Mouse (Mus musculus) liver, embryonic 15.5 days (tissue): ENCODE measurements around the gene Slc39a3. TPM values are rescaled to one million over a fixed set of nuclear protein-coding genes. Genes with fewer than 3 reads are reported as not detected.
"Not testable (repeated sequence)": the region's sequence is repeated elsewhere in the genome, so short reads cannot be mapped to it uniquely, and the experiment has no call there.

Experiments
- ATAC-seq: fragments of 200-750 bp; cut with Nextera tagmentation; 2 replicates; pipeline ENCODE4 v1.8.0; 2017; ENCODE audit warnings: moderate number of reproducible peaks, mild to moderate bottlenecking, moderate library complexity; ENCODE audit not compliant: insufficient read depth
- H3K27ac ChIP-seq: fragments of 300-500 bp; sonication (generic); replicated peaks from 2 replicates; pipeline ENCODE4 v1.5.1; 2015; ENCODE audit warnings: mild to moderate bottlenecking, inconsistent platforms
- H3K27me3 ChIP-seq: fragments of 300-500 bp; sonication (generic); 2 replicates; pipeline ENCODE4 v1.6.1; 2015; ENCODE audit warnings: mild to moderate bottlenecking, inconsistent platforms
- H3K36me3 ChIP-seq: fragments of 300-500 bp; sonication (generic); replicated peaks from 2 replicates; pipeline ENCODE4 v1.6.1; 2015; ENCODE audit warnings: moderate library complexity, mild to moderate bottlenecking, inconsistent platforms
- H3K4me1 ChIP-seq: fragments of 300-500 bp; sonication (generic); replicated peaks from 2 replicates; pipeline ENCODE4 v1.6.1; 2015; ENCODE audit warnings: inconsistent platforms
- H3K4me2 ChIP-seq: fragments of 300-500 bp; sonication (generic); 2 replicates; pipeline ENCODE4 v1.6.1; 2015; ENCODE audit warnings: moderate library complexity, mild to moderate bottlenecking, inconsistent platforms
- H3K4me3 ChIP-seq: fragments of 300-500 bp; sonication (generic); replicated peaks from 2 replicates; pipeline ENCODE4 v1.5.1; 2015; ENCODE audit warnings: mild to moderate bottlenecking, inconsistent platforms
- H3K9ac ChIP-seq: fragments of 300-500 bp; sonication (generic); 2 replicates; pipeline ENCODE4 v1.6.1; 2015; ENCODE audit warnings: moderate library complexity, mild to moderate bottlenecking, inconsistent platforms
- H3K9me3 ChIP-seq: fragments of 300-500 bp; sonication (generic); replicated peaks from 2 replicates; pipeline ENCODE4 v1.6.1; 2016; ENCODE audit warnings: inconsistent platforms
- WGBS: fragments of 180-500 bp; shearing (Covaris S2); methylation state at CpG from one replicate; pipeline ENCODE4 v1.1.7; 2015; ENCODE audit warnings: mixed read lengths; ENCODE audit not compliant: insufficient replicate concordance; 5-methylcytosine and 5-hydroxymethylcytosine counted together
- polyA plus RNA-seq: library from polyadenylated mRNA; unstranded; fragments of >200 nt; fragmentation: Nextera tagmentation; extraction: Ambion mirVana; gene quantifications from 2 replicates; pipeline ENCODE4 v1.2.1, GENCODE M21; 2015

Gene Slc39a3
- polyA plus RNA-seq, 1 experiment from 2014 or later: 5.6 TPM

GRCm38 (mm10) chr10:80990406-80990805 lies 46.8 kb downstream of the Slc39a3 start:
- Histone ChIP-seq H3K4me3 (no peak overlapping the region), H3K9me3 (no peaks in the 10 kb centered on the region), H3K4me1 (peaks cover 10% of the 10 kb centered on the region), H3K27me3 (peaks cover 41% of the 10 kb centered on the region), H3K27ac (no peak overlapping the region), H3K36me3 (no peaks in the 10 kb centered on the region), H3K4me2 (no peak overlapping the region), H3K9ac (no peak overlapping the region)
- ATAC-seq: no peak
- WGBS: 54% methylated on average over 7 of the region's 7 CpGs

GRCm38 (mm10) chr10:80989854-80990253 lies 47.4 kb downstream of the Slc39a3 start:
- peaks cover 44% of the 10 kb centered on the region for H3K27me3 ChIP-seq
- H3K9me3 ChIP-seq, H3K4me3 ChIP-seq, H3K27ac ChIP-seq, ATAC-seq, H3K36me3 ChIP-seq, H3K4me2 ChIP-seq, H3K9ac ChIP-seq: not testable (repeated sequence)
- H3K4me1 ChIP-seq: peaks cover 11% of the 10 kb centered on the region
- whole genome bisulfite sequencing: 29% methylated on average over 4 of the region's 4 CpGs

GRCm38 (mm10) chr10:80989446-80989845 lies 47.8 kb downstream of the Slc39a3 start:
- no peak overlapping the region for H3K27ac ChIP-seq
- 36% methylated on average over 6 of the region's 6 CpGs for WGBS
- no peak overlapping the region for H3K4me2 ChIP-seq
- ATAC-seq: no peak
- peaks cover 10% of the 10 kb centered on the region for H3K4me1 ChIP-seq
- peaks cover 44% of the 10 kb centered on the region for H3K27me3 ChIP-seq
- no peak overlapping the region for H3K4me3 ChIP-seq
- H3K36me3 ChIP-seq: no peaks in the 10 kb centered on the region
- no peak overlapping the region for H3K9ac ChIP-seq
- no peaks in the 10 kb centered on the region for H3K9me3 ChIP-seq

DNA sequence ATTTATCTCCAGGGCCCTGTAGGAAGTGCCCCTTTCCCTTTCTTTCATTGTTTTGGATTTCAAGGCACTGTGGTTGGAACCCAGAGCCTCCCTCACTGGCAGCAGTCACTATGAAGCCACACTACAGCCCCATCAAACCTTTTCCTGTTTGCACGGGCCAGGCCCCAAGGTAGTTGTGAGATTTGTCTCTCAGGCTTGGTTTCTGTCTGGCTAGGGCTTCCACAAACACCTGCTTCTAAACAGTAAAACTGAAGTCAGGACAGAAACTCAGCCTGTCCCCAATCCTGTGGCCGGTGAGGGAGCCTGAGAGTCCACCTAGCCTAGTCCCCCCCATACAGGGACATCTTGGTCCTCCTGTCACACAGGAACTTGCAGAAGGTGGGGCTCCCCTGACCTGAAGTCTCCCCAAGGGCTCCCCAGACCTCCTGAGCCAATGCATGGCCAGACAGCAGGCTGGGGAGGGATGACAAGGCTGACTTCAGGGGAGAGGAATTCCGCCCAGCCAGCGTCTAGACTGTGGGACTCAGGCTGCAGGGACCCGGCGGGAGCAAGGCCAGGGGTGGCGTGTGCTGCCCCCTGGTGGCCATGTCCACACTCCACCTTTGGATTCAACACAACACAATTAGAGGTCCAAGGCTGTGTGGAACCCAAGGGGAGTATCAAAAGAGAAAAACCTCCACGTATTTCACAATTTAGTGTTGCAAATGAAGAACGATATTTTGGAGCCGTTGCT lies 49.4 kb downstream of the Slc39a3 start:
- Histone ChIP-seq H3K4me1 (peaks cover 10% of the 10 kb centered on the region), H3K9me3 (no peaks in the 10 kb centered on the region), H3K36me3 (no peaks in the 10 kb centered on the region), H3K4me3 (no peak overlapping the region), H3K9ac (no peak overlapping the region), H3K27ac (no peak overlapping the region), H3K4me2 (no peak overlapping the region), H3K27me3 (peaks cover 53% of the 10 kb centered on the region)
- ATAC-seq: peak; percentile 48; the same call in 1 of the 2 replicates
- WGBS: 6% methylated on average over 10 of the region's 10 CpGs

GRCm38 (mm10) chr10:80986754-80987153 lies 50.5 kb downstream of the Slc39a3 start:
- 63% methylated on average over 6 of the region's 6 CpGs for WGBS
- Histone ChIP-seq H3K4me3 (no peak overlapping the region), H3K9me3 (no peaks in the 10 kb centered on the region), H3K4me2 (no peak overlapping the region), H3K4me1 (peaks cover 15% of the 10 kb centered on the region), H3K36me3 (no peaks in the 10 kb centered on the region), H3K27me3 (peaks cover 53% of the 10 kb centered on the region), H3K9ac (no peak overlapping the region), H3K27ac (no peak overlapping the region)
- ATAC-seq: no peak

DNA sequence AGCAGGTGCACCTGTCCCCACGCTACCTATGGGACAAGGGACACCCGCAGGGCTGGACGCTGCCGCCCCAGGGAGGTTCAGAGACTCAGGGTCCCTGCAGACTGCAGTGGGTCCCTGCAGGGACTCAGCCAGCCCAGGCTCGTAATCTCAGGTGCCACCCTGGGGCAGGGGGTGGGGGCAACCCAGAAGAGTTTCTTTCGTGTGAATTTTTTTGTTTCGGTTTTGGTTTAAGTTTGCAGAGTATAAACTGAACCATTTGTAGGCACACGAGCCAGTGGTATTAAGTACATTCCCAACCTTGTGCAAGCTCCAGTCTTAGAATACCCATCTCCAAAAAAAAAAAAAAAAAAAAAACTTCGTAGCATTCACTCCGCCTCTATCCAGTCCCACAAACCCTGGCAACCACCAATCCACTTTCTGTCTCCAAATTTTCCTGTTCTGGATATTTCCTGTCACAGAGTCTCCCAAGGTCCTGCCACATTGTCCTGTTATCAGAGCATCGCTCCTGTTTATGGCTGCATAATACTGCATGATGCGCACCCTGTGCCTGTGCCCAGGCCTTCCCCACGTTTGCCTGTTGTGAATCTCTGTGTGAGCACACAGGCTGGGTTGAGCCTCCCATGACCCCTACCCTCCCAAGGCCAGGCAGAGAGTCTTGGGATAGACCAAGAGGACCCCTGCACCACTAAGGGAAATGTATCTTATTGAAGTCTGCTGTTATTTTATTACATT lies 51.1 kb downstream of the Slc39a3 start:
- Histone ChIP-seq H3K4me3 (peak overlapping the region; percentile 36), H3K4me1 (peaks cover 15% of the 10 kb centered on the region), H3K36me3 (no peaks in the 10 kb centered on the region), H3K27ac (no peak overlapping the region), H3K9me3 (no peaks in the 10 kb centered on the region), H3K9ac (0 out of 2 replicates have a peak overlapping the region, but pooled peaks have one; percentile 15), H3K4me2 (peak overlapping the region; percentile 63), H3K27me3 (peaks cover 57% of the 10 kb centered on the region)
- WGBS: 29% methylated on average over 13 of the region's 13 CpGs
- ATAC-seq: no peak

DNA sequence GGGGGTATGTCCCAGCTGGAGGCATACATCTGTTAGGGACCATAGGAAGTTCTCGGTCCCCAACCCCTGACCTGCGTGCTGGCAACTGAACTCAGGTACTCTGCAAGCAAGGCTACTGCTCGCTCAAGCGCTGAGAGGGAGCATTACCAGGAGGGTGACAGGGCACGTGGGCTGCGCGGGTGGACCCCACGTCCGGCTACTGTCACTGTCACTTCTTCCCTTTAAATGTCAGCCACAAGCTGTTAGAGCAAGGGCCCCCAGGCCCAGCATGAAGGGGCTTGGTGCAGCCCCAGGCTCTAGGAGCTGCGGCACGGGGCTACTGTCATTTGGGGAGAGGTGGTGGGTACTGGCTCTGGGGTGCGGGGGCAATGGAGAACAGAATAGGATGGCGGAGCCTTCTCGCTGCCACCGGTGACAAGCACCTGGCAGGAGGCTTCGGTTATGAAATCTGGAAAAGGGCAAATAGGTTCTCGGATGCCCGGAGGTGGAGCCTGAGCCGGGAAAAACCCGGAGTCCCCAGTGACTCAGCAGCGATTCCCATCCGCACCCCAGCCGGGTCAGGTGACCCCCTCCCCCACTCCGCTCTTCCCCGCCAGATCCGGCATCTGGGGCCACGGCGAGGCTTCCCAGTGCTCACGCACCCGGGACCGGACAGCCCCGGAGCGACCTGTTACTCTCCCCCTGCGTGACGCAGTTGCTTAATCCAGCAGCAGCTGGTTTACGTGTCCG lies 51.8 kb downstream of the Slc39a3 start:
- H3K4me3 ChIP-seq: peak overlapping the region; percentile 36
- no peaks in the 10 kb centered on the region for H3K9me3 ChIP-seq
- 5% methylated on average over 37 of the region's 37 CpGs for WGBS
- peaks cover 57% of the 10 kb centered on the region for H3K27me3 ChIP-seq
- H3K9ac ChIP-seq: 0 out of 2 replicates have a peak overlapping the region, but pooled peaks have one; percentile 15
- H3K36me3 ChIP-seq: no peaks in the 10 kb centered on the region
- peaks cover 15% of the 10 kb centered on the region for H3K4me1 ChIP-seq
- peak overlapping the region; percentile 63 for H3K4me2 ChIP-seq
- H3K27ac ChIP-seq: no peak overlapping the region
- ATAC-seq: no peak

DNA sequence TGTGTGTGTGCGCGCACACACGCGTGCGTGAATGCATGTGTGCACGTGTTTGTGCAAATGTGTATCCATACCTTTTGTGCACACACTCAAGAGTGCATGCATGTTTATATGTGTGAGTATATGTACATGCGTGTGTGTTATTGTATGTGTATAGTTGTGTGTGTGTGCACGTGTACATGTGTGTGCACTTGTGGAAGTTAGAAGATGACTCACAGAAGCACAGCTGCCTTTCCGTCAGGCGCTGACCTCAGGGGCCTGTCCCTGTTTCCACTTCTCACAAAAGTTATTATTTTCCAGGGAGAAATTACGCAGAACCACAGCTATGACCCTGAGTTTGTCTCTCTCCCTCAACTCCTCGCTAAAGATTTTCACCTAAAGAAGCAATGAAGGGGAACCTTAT lies 53.0 kb downstream of the Slc39a3 start:
- H3K27me3 ChIP-seq: peaks cover 56% of the 10 kb centered on the region
- no peak overlapping the region for H3K27ac ChIP-seq
- H3K4me1 ChIP-seq: peaks cover 15% of the 10 kb centered on the region
- ATAC-seq: no peak
- no peaks in the 10 kb centered on the region for H3K9me3 ChIP-seq
- H3K4me2 ChIP-seq: no peak overlapping the region
- no peaks in the 10 kb centered on the region for H3K36me3 ChIP-seq
- no peak overlapping the region for H3K4me3 ChIP-seq
- no peak overlapping the region for H3K9ac ChIP-seq
- 73% methylated on average over 12 of the region's 12 CpGs for WGBS

GRCm38 (mm10) chr10:80982381-80982780 lies 54.8 kb downstream of the Slc39a3 start:
- Histone ChIP-seq H3K4me3 (no peak overlapping the region), H3K9me3 (no peaks in the 10 kb centered on the region), H3K4me2 (no peak overlapping the region), H3K27ac (no peak overlapping the region), H3K27me3 (peaks cover 42% of the 10 kb centered on the region), H3K4me1 (peaks cover 15% of the 10 kb centered on the region), H3K9ac (no peak overlapping the region), H3K36me3 (no peaks in the 10 kb centered on the region)
- WGBS: 60% methylated on average over 4 of the region's 4 CpGs
- ATAC-seq: no peak

GRCm38 (mm10) chr10:80981564-80982112 lies 55.6 kb downstream of the Slc39a3 start:
- no peak overlapping the region for H3K4me3 ChIP-seq
- no peaks in the 10 kb centered on the region for H3K36me3 ChIP-seq
- H3K27me3 ChIP-seq: peaks cover 36% of the 10 kb centered on the region
- H3K9me3 ChIP-seq: no peaks in the 10 kb centered on the region
- H3K4me1 ChIP-seq: peaks cover 15% of the 10 kb centered on the region
- no peak overlapping the region for H3K27ac ChIP-seq
- 46% methylated on average over 7 of the region's 7 CpGs for WGBS
- H3K4me2 ChIP-seq: no peak overlapping the region
- ATAC-seq: no peak
- H3K9ac ChIP-seq: no peak overlapping the region
